Mouse (Mus musculus): ENCODE measurements around the gene Col18a1.

DNA sequence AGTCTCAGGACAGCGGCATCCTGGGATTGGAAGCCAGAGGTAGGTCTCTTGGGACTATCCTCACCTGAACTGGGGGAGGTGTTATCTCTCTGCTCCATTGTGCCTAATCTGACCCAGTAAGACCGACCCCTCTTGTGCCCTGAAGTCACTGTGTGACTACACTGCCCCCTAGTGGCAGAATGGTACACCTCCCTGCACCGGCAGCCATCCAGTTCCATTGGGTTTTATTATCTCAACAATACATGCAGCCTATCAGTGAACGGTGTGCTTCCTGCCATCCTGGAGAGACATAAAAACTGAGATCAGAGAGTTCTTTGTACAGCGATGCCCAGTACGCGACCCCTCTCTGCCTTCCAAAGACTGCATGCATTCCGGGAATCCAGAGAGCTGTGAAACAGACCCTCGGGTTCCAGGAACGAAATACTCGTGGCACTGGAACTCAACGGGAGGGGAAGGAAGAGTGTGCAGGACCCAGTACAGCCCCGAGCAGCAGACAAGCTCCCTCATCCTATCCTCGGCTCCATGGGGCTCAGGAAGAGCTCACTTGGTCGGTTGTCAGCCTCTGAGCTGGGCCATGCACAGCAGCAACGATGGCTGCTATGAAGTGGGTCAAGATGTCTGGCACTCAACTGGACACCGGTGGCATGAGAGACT, 144.8 kb downstream of the Col18a1 start:
- TF ChIP-seq POLR2A (IDR thresholded peaks at IDR 0.05; ENCODE audit: borderline replicate concordance, control insufficient read depth, low read depth, low read length) (no peak), CTCF (IDR thresholded peaks at IDR 0.05; ENCODE audit: control insufficient read depth, insufficient read depth, low read length) (peak; percentile 97)

Measured in bone marrow, adult 2 months (tissue).